Mouse (Mus musculus): Measurements from ENCODE around the gene Crip1.

The Crip1 gene

DNA sequence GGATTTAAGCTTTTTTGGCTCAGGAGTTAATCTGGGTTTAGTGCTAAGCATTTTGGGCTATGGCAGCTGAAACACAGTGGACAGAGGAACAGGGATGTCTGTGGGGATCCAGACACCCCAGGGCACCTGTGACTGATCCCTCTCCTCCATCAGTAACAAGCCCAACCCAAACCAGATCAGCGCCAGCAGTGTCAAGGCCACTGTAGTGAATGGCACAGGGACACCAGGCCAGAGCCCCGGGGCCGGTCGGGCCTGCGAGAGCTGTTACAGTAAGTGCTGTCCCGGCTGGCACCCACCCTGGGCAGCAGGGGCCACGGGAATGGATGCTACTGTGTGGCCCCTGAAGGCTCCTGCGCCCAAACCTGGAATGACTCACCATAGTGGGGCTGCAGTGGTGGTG, 15.4 kb upstream of the Crip1 start:
- in situ Hi-C loops (cut with MboI, MseI), result no loop called here

DNA sequence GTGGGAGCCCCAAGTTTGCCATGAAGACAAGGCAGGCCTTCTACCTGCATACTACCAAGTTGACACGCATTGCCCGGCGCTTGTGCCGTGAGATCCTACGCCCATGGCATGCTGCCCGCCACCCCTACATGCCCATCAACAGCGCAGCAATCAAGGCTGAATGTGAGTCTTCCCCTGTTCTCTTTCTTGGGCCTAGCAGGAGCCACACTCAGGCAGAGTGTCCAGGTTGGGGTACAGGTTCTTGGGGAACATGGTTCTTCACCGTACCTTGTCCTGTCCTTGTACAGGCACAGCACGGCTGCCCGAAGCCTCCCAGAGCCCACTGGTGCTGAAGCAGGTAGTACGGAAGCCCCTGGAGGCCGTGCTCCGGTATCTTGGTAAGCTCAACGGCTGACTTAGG, 14.5 kb upstream of the Crip1 start:
- in situ Hi-C loops (cut with MboI, MseI), result no loop called here

DNA sequence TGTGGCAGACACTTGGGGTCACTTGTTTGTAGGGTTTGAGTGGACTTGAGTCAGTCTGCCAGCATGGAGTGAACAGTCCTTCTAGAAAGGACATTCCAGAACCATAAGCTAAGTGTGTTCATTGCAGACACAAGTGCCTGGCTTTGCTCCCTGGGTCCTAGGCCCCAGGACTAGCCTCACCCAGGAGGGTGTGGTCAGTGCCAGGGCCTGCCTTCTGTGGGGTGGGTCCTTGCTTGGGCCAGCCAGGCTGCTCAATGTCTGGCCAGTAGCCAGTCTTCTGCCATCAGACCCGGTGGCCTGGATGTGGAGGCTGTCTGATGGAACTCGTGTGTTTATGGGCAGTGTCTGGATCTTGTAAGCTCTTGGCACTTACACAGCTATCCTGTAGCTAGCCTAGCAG, 13.5 kb upstream of the Crip1 start:
- in situ Hi-C loops (cut with MboI, MseI), result no loop called here

DNA sequence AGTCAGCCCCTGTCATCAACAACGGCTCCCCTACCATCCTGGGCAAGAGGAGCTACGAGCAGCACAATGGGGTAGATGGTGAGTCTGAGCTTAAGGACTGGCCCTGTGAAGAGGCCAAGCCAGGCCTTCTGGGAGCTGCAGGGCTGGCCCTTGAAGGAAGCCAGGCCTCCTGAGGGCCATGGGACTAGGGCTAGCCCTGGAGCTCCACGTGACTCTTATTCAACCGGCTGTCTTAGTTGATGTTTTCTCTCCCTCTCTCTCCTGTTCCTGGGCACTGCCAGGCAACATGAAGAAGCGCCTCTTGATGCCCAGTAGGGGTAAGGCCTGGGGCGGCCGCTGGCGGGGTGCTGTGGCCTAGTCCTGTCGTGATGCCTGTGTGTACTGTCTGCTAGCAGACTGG, 12.9 kb upstream of the Crip1 start:
- in situ Hi-C loops (cut with MboI, MseI), result no loop called here

DNA sequence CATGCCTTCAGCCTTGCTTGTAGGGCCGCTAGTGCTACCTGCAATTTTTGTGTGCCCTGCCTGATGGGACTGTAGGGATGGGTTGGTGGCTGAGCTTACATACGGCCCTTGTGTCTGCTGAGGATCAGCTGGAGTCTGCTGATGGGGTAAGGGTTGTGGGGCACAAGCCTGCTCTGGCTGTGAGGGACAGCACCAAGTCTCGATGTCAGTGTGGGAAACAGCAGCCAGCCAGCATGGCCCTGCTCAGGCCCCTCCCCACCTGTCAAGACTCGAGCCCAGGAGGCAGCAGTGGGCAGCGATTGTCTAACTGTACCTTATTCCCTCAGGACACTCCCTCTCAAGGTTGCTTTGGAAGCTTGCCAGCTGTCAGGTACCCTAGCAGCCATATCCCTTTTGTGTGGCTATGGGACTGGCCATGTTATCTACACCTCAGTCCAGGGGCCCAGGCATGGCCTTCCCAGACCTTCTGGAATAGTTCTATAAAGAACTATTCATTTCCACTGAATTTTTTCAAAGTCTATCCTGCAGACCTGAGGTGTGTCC, 12.2 kb upstream of the Crip1 start:
- in situ Hi-C loops (cut with MboI, MseI), result no loop called here

DNA sequence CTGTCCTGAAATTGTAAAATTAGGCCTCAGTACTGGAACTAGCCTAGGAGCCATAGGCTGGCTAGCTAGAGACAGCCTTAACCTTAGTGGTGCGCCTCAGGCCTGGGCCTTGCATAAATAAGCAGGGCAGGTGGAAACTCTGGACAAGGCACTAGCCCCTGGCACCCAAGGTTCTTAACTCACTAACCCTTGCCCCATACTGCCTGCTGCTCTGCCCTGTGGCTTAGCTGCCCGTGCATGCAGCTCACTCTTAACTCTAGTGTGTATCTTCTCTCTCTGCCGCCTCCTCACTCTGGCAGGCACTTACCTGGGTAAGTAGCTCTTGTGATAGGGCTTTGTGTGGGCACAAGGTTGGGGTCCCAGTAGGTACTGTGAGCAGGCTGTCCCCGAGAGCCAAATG, 11.6 kb upstream of the Crip1 start:
- in situ Hi-C loops (cut with MboI, MseI), result no loop called here

DNA sequence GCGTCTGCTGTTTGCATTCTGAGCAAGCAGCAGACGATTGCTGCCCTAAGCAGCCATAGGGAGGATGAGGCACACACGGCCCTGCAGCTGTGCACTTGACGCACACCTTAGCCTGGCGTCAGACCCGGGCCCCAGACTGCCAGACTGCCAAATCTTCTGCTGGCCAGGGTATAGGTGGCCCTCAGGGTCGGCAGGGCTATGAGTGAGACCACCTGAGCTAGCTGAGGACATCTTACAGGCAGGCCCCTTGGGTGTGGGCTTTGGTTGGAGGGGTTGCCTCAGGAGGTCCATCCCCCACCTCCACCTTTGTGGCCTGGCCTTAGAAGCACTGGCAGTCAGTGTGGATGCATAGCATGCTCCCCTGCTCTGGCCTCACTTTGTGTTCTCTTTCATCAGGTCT, 10.7 kb upstream of the Crip1 start:
- in situ Hi-C loops (cut with MboI, MseI), result no loop called here

DNA sequence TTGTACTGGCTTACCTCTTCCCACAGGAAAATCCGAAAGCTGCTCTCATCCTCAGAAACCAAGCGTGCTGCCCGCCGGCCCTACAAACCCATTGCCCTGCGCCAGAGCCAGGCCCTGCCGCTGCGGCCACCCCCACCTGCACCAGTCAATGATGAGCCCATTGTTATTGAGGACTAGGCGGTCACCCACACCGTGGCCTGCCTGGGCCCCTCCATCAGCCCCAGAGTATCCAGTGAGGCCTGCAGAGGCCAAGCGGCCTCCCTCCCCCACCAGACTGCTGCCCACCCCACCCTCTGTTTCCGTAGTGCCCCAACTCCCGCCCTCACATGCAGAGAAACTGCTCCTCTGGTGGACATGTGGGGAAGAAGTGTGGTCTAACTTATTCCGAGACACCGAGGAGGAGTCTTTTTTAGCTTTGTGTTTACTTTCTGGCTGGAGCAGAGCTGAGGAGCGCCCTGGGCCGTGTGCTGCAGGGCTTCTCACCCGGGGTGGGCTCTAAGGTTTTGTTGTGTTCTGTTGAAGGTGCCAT, 9.6 kb upstream of the Crip1 start:
- in situ Hi-C loops (cut with MboI, MseI), result no loop called here

DNA sequence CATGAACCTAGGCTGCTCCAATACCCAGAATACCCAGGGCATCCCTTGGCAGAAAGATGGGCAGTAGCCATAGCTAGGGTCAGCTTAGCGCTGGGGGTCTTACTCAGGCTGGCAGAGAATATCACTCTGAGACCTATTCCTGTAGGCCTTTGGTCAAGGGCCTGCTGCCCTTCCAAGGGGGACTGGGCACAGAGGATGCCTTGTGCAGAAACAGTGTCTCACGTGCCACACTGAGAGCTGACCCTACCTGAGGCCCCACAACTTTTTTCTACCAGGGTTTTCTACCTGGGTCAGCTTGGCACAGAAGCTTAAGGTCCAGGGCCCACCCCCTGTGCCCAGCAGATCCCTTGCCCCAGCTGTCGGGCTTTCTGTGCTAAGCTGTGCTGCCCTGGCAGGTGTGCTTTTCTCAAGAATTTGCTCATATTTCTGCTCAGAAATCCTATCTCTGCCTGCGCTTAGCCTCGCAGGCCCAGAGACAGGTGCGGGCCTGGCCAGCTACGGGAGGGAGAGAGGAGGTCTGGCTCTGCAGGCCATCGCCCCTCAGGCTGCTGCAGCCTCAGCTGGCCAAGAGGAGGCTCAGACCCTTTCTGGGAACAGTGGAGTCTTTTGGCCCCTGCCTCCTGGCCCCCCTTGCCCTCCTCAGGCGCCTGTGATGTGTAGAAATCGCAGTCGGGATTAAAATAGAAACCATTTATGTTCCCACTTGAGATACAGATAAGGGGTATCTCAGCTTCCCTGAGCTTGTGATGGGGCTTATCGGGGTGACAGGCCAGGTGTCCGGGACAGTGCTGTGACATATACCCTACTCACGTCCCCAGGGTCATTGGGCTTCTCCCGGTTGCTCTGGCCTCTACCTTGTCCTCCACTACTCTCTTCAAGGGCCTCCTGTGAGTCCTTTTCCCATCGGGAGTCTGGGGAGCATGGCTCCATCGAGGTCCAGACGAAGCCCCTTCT, 8.6 kb upstream of the Crip1 start:
- in situ Hi-C loops (cut with MboI, MseI), result no loop called here

DNA sequence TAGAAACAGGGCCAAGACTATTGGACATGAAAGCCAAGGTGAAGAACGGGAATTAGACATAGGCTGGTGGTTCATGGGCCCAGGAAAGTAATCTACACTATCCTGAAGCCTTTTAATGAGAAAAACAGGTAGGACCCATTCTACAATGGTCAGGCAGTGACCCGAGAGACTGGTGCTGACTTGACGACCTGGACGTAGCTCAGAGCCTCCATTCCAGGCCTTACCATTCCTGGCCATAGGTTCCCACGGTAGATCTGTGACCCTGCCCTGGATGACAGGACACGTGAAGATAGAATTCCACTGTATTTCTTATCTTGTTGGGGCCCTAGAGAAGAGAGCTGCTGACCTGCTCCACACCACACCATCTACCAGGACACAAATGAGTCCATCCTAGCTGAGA, 7.8 kb upstream of the Crip1 start:
- in situ Hi-C loops (cut with MboI, MseI), result no loop called here

DNA sequence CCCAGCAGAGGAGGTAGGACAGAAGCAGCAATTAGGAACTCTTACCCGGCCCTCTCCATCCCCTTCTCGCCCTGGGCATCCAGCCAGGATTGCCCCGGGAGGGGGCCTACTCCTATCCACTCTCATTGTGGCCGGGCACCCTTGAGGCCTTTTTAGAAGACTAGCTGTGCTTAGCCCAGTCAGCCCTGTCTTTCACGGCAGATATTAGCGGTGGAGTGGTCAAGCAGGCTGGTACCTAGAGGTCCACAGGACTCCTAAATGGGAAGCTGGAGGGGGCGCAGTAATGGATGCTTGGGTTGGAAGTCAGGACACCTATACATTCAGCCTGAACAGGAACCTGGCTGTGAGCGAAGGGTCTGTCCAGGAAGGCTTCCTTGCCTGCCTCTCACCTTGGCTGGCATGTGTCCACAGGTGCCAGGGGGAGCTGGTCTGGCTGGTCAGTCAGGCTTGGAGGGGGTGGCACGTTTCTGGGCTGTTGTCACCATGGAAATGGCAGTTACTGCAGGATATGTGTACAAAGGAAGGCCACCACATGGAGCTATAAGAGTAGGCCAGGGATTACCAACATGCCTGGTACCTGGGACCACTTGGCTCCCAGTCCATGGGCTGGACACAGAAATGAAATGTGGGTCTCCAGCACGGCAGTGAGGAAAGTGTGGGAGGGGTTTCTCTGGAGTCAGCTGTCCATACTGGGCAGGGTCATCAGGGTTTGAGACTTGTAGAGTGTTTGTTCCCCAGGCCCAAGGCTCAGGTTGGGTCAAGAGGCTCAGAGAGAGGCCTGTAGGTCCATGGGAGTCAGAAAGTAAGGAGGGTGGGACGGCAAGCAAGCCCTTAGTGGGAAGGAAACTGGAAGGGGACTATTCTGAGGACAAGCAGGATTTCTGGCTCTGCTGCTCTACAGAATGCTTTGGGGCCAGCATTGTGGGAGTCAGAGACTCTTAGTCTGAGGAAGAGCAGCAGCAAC, 6.9 kb upstream of the Crip1 start:
- in situ Hi-C loops (cut with MboI, MseI), result no loop called here

DNA sequence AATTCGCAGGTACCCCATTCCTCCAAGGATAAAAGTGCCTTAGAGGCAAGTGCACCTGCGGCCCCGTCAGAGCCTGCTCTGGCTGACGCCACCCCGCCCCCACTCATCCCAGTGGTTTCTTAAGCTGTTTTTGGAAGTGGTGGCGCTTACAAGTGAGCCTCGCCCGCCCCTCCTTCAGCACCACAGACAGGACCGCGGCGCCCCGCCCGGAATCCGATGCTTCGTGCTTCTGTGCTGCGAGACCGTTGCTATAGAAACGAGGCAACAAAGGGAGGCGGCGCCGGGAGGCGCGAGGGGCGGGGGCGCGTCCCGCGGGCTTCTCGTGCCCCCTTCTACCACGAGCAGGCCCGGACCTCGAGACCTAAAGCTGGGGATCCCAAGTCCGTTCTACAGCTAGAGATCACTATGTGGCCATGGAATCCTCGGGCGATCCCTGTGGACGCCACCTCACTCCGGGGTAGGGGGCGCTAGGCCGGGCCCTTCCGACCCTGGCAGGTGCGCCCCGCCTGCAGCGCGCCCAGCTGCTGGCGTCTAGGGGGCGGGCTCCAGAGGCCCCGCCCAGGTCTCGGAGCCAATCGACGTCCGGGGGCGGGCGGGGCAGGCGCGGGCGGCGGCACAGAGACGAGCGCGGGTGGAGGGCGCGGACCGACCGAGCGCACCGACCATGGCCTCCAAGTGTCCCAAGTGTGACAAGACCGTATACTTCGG, 6.1 kb upstream of the Crip1 start, which contains the start of gene Crip2:
Crip2 (plus strand) TSS at position 329 of the 708 bp plus-strand sequence.
- in situ Hi-C loops (cut with MboI, MseI), result no loop called here

DNA sequence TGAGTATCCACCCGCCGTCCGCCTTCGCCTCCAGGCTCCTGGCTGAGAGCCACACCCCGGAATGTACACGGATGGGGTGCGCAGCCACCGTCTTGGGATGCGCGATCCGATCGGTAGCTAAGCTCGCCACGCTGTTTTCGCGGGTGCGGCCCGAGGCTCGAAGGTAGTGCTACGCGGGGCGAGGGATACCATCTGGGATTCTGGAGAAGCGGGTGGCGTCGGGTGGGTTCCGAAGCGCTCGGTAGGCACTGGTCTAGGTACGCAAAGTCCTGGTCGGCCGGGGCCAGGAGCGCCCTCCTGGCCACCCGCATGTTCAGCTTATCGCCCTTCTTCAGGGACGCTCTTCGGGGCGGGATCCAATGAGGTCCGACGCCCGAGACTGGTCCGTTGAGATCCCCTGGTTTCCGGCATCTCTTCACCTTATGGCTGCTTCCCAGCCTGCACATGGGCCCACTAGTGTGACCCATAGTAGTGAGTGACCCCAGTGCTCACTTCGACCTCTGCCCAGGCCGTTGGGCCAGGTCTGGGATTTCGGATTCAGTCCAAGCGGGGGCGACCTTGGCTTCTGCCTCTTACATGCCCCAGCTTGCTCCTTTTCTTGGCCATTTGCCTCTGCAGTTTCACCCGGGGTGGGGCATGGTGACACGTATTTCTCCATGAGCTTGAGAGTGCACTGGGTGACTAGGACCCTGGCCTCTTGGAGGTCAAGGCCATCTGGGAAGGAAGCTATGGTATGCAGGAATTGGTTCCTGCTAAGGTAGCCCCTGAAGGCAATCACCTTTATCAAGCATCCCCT, 5.3 kb upstream of the Crip1 start:
- in situ Hi-C loops (cut with MboI, MseI), result no loop called here

DNA sequence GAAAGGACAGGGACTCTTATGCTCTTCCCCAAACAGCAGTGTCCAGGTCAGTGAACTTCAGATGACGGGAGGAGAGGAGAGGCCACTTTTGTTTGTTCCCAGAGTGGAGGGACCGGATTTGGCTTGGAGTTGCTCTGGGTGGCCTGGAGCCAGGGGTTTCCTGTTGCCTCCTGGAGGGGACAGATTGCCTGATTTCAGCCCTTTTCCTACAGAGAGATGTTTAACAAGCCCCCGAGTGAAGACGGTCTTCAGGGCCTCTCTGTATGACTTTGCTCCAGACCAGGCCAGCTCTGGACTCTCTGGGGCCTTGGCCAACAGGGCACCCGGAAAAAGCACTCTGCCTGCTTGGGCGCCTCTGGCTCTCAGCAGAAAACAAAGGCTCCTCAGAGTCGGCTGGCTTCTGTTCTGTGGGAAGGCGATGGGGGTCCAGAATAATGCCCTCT, 4.6 kb upstream of the Crip1 start:
- in situ Hi-C loops (cut with MboI, MseI), result no loop called here

DNA sequence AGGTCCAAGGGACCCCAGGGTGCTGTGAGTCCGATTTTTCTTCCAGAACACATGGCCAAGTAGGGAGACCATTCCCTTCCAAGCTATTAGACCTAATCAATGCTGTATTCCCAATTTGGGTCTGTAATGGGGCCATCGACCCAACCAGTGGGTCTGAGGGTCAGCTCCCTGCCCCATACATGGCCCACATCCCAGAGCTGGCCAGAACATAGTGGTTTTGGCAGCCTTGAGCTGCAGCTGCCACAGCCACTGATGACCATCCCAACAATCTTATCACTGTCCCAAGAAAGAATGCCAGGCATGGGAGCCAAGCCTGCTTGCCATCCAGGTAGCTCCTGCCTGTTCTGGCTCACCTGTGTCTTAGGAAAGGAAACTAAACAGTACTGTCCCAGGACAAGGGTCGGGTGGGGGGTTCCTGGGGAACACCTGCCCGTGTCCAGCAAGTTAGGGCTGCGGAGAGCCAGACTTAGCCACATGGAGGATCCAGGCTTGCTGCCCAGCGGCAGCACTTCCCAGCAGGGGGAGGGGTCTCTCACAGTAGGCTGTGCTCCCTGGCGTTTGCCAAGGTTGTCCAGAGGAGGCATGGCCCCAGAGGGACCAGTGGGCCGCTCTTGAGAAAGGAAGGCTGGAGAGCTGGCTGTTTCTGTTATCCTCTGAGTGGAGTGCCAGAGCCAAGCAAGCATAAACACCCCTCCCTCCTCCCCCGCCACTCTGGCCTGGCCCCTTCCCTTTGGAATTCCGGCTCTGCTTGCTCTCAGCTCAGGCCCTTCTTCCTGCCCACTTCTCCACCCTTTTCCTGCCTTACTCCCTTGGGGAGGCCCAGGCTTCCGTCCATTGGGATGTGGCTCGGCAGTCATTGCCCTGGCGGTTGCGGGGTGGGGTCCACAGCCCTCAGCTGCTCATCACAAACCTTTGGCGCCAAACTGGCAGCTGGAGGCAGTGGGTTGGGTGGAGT, 3.8 kb upstream of the Crip1 start:
- in situ Hi-C loops (cut with MboI, MseI), result no loop called here

DNA sequence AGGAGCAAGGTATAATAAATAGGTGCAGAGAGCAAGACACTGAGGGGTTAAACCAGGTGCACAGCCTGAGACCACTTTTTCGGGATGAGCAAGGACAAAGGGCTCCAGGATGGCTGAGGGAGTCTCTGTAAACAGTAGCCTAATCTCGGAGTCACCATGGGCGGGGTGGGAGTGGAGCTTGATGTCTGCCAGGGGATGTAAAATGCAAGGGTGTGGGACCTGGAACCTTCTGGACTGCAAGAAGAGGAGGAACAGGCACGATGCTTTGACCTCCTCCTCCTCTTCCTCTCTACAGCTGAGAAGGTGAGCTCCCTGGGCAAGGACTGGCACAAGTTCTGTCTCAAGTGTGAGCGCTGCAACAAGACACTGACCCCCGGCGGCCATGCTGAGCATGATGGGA, 3.0 kb upstream of the Crip1 start:
- in situ Hi-C loops (cut with MboI, MseI), result no loop called here

DNA sequence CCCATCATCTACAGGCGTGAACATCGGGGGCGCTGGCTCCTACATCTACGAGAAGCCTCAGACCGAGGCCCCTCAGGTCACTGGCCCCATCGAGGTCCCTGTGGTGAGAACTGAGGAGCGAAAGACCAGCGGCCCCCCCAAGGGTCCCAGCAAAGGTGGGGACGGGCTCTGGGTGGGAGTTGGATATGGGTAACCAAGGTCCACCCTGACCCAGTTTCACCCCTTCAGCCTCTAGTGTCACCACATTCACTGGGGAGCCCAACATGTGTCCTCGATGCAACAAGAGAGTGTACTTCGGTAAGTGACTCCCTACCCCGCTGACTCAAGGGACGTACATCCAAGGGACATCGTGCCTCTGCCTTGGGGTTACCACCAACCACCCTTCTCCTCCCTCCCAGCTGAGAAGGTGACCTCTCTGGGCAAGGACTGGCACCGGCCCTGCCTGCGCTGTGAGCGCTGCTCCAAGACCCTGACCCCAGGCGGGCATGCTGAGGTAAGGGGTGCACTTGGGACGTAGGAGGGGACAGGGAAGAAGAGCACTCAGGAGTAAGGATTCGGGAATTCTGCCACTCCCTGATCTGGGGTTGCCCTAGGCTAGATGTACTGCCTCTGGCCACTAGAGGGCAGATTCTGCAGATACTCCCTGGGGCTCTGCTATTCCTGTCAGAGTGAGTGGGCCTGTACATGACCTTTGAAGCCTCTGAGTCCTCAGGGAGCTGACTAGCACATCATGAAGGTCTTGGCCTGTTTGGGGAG, 1.9 kb upstream of the Crip1 start:
- in situ Hi-C loops (cut with MboI, MseI), result no loop called here

DNA sequence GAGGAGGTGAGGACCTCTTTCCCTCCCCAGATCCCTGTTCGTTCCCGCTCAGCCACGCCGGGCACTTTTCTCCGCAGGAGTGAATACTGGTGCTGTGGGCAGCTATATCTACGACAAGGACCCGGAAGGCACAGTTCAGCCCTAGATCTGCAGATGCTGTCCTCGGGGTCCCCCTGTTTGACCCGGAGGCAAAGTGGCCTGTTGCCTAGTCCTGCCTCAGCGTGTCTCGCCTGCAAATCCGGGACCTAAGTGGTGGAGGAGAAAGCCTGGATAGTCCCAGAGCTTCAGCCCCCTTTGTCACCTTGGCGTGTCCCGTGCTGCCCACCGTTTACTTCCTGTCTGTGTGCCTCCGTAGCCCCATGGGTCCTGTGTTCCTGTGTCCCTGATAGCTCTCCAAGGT, 1.2 kb upstream of the Crip1 start:
- in situ Hi-C loops (cut with MboI, MseI), result loop anchor here (5.0 kb wide), 2 partner anchors 42 to 273 kb away; partner anchors contain the start of gene Tmem121

Measured in T-helper 2 cell (primary cell).